Mouse (Mus musculus): Measurements from ENCODE around the gene Fgfbp1. TPM values are rescaled to one million over a fixed set of nuclear protein-coding genes. Genes with fewer than 3 reads are reported as not detected.

The Fgfbp1 gene
- polyA plus RNA-seq (2015; fragmentation: Nextera tagmentation; extraction: Ambion mirVana) = 0.44 and 0.91 TPM in 2 replicates

- Histone ChIP-seq H3K9me3 (replicated peaks) (no peaks in the 10 kb centered on the region), H3K36me3 (replicated peaks) (no peaks in the 10 kb centered on the region), H3K27ac (replicated peaks) (no peak within 1 kb of the TSS), H3K9ac (no peak within 1 kb of the TSS), H3K4me1 (replicated peaks) (no peaks in the 10 kb centered on the region), H3K4me3 (replicated peaks) (no peak within 1 kb of the TSS), H3K27me3 (no peaks in the 10 kb centered on the region), H3K4me2 (no peak within 1 kb of the TSS)
- 37% methylated on average over 4 of the region's 4 CpGs for WGBS (ENCODE audit: insufficient replicate concordance)
- no peak for ATAC-seq (ENCODE audit: insufficient read depth)
Measured at GRCm38 (mm10) chr5:43981620-43982019, at the start of gene Fgfbp1. Gene Fgfbp1, minus strand, starts transcription at chr5:43981779.

- Histone ChIP-seq H3K27me3 (no peaks in the 10 kb centered on the region), H3K4me2 (no peak overlapping the region), H3K9ac (no peak overlapping the region), H3K27ac (replicated peaks) (no peak overlapping the region), H3K9me3 (replicated peaks) (no peaks in the 10 kb centered on the region), H3K4me1 (replicated peaks) (peaks cover 7% of the 10 kb centered on the region; the same call in 1 of the 2 replicates), H3K36me3 (replicated peaks) (no peaks in the 10 kb centered on the region), H3K4me3 (replicated peaks) (no peak overlapping the region)
- peak; percentile 28; the same call in 1 of the 2 replicates for ATAC-seq (ENCODE audit: insufficient read depth)
- 68% methylated on average over 9 of the region's 9 CpGs for WGBS (ENCODE audit: insufficient replicate concordance)
Measured at GRCm38 (mm10) chr5:43998295-43998989, 16.9 kb upstream of the Fgfbp1 start.

GRCm38 (mm10) chr5:43997626-43998025 lies 16.0 kb upstream of the Fgfbp1 start:
- Histone ChIP-seq H3K9ac (no peak overlapping the region), H3K27ac (replicated peaks) (no peak overlapping the region), H3K4me3 (replicated peaks) (no peak overlapping the region), H3K9me3 (replicated peaks) (no peaks in the 10 kb centered on the region), H3K4me1 (replicated peaks) (peaks cover 7% of the 10 kb centered on the region; the same call in 1 of the 2 replicates), H3K4me2 (no peak overlapping the region), H3K27me3 (no peaks in the 10 kb centered on the region), H3K36me3 (replicated peaks) (no peaks in the 10 kb centered on the region)
- ATAC-seq (ENCODE audit: insufficient read depth) = no peak
- 59% methylated on average over 8 of the region's 8 CpGs for WGBS (ENCODE audit: insufficient replicate concordance)

GRCm38 (mm10) chr5:43996162-43996561 lies 14.6 kb upstream of the Fgfbp1 start:
- ATAC-seq (ENCODE audit: insufficient read depth) = no peak
- Histone ChIP-seq H3K4me1 (replicated peaks) (peaks cover 7% of the 10 kb centered on the region; the same call in 1 of the 2 replicates), H3K27ac (replicated peaks) (no peak overlapping the region), H3K27me3 (no peaks in the 10 kb centered on the region), H3K4me2 (no peak overlapping the region), H3K36me3 (replicated peaks) (no peaks in the 10 kb centered on the region), H3K9me3 (replicated peaks) (no peaks in the 10 kb centered on the region), H3K4me3 (replicated peaks) (no peak overlapping the region), H3K9ac (no peak overlapping the region)
- 16% methylated on average over 4 of the region's 4 CpGs for WGBS (ENCODE audit: insufficient replicate concordance)

- WGBS (ENCODE audit: insufficient replicate concordance) = 59% methylated on average over 2 of the region's 2 CpGs
- no peak for ATAC-seq (ENCODE audit: insufficient read depth)
- H3K27me3 ChIP-seq = no peaks in the 10 kb centered on the region
Measured at GRCm38 (mm10) chr5:43994981-43995380, 13.4 kb upstream of the Fgfbp1 start.

GRCm38 (mm10) chr5:43990316-43990715 lies 8.7 kb upstream of the Fgfbp1 start:
- Histone ChIP-seq H3K36me3 (replicated peaks) (no peaks in the 10 kb centered on the region), H3K4me1 (replicated peaks) (no peaks in the 10 kb centered on the region), H3K27ac (replicated peaks) (no peak overlapping the region), H3K4me2 (no peak overlapping the region), H3K27me3 (no peaks in the 10 kb centered on the region), H3K4me3 (replicated peaks) (no peak overlapping the region), H3K9ac (no peak overlapping the region), H3K9me3 (replicated peaks) (no peaks in the 10 kb centered on the region)
- no peak for ATAC-seq (ENCODE audit: insufficient read depth)
- WGBS (ENCODE audit: insufficient replicate concordance) = 39% methylated on average over 6 of the region's 6 CpGs

More at GRCm38 (mm10) chr5:43994981-43995380, 13.4 kb upstream of the Fgfbp1 start:
- Histone ChIP-seq H3K36me3 (replicated peaks) (no peaks in the 10 kb centered on the region), H3K4me1 (replicated peaks) (peaks cover 7% of the 10 kb centered on the region; the same call in 1 of the 2 replicates), H3K4me3 (replicated peaks) (no peak overlapping the region), H3K4me2 (no peak overlapping the region), H3K9ac (no peak overlapping the region), H3K9me3 (replicated peaks) (no peaks in the 10 kb centered on the region), H3K27ac (replicated peaks) (no peak overlapping the region)

GRCm38 (mm10) chr5:43989017-43989416 lies 7.4 kb upstream of the Fgfbp1 start:
- Histone ChIP-seq H3K9ac (no peak overlapping the region), H3K27ac (replicated peaks) (no peak overlapping the region), H3K9me3 (replicated peaks) (no peaks in the 10 kb centered on the region), H3K27me3 (no peaks in the 10 kb centered on the region), H3K4me3 (replicated peaks) (no peak overlapping the region), H3K4me2 (no peak overlapping the region), H3K4me1 (replicated peaks) (no peaks in the 10 kb centered on the region), H3K36me3 (replicated peaks) (no peaks in the 10 kb centered on the region)
- no peak for ATAC-seq (ENCODE audit: insufficient read depth)
- 48% methylated on average over 5 of the region's 5 CpGs for WGBS (ENCODE audit: insufficient replicate concordance)

- Histone ChIP-seq H3K4me3 (replicated peaks) (no peak overlapping the region), H3K4me1 (replicated peaks) (no peaks in the 10 kb centered on the region), H3K9me3 (replicated peaks) (no peaks in the 10 kb centered on the region), H3K27me3 (no peaks in the 10 kb centered on the region), H3K27ac (replicated peaks) (no peak overlapping the region), H3K4me2 (no peak overlapping the region), H3K36me3 (replicated peaks) (no peaks in the 10 kb centered on the region), H3K9ac (no peak overlapping the region)
- ATAC-seq (ENCODE audit: insufficient read depth) = no peak
Measured at GRCm38 (mm10) chr5:43986212-43986611, 4.6 kb upstream of the Fgfbp1 start.

GRCm38 (mm10) chr5:43982896-43983295 lies 1.3 kb upstream of the Fgfbp1 start:
- Histone ChIP-seq H3K36me3 (replicated peaks) (no peaks in the 10 kb centered on the region), H3K27ac (replicated peaks) (no peak overlapping the region), H3K4me2 (no peak overlapping the region), H3K9ac (no peak overlapping the region), H3K4me3 (replicated peaks) (no peak overlapping the region), H3K4me1 (replicated peaks) (no peaks in the 10 kb centered on the region), H3K27me3 (no peaks in the 10 kb centered on the region), H3K9me3 (replicated peaks) (no peaks in the 10 kb centered on the region)
- no peak for ATAC-seq (ENCODE audit: insufficient read depth)
- 54% methylated on average over 1 of the region's 1 CpGs for WGBS (ENCODE audit: insufficient replicate concordance)

GRCm38 (mm10) chr5:43980397-43980796 lies 1.2 kb downstream of the Fgfbp1 start:
- Histone ChIP-seq H3K9ac (no peak overlapping the region), H3K4me3 (replicated peaks) (no peak overlapping the region), H3K27me3 (no peaks in the 10 kb centered on the region), H3K4me1 (replicated peaks) (no peaks in the 10 kb centered on the region), H3K36me3 (replicated peaks) (no peaks in the 10 kb centered on the region), H3K27ac (replicated peaks) (no peak overlapping the region), H3K4me2 (no peak overlapping the region), H3K9me3 (replicated peaks) (no peaks in the 10 kb centered on the region)
- no peak for ATAC-seq (ENCODE audit: insufficient read depth)
- 51% methylated on average over 2 of the region's 2 CpGs for WGBS (ENCODE audit: insufficient replicate concordance)

GRCm38 (mm10) chr5:43976821-43977561 lies 4.6 kb downstream of the Fgfbp1 start:
- 68% methylated on average over 1 of the region's 1 CpGs for WGBS (ENCODE audit: insufficient replicate concordance)
- H3K9me3 ChIP-seq (replicated peaks) = no peaks in the 10 kb centered on the region
- H3K4me1 ChIP-seq (replicated peaks) = no peaks in the 10 kb centered on the region
- H3K4me2 ChIP-seq = no peak overlapping the region
- H3K4me3 ChIP-seq (replicated peaks) = no peak overlapping the region
- no peak overlapping the region for H3K9ac ChIP-seq
- ATAC-seq (ENCODE audit: insufficient read depth) = no peak
- H3K36me3 ChIP-seq (replicated peaks) = no peaks in the 10 kb centered on the region
- H3K27ac ChIP-seq (replicated peaks) = no peak overlapping the region
- H3K27me3 ChIP-seq = no peaks in the 10 kb centered on the region
